Mouse (Mus musculus): ENCODE measurements at regions not wholly inside any gene's neighbourhood (a gene's known extent, or its start where the extent isn't known, plus 50 kb on each side); places are given as distances from the start of the nearest gene placed in this dataset.

- 58% methylated on average over 5 of the region's 5 CpGs for WGBS
- H3K4me1 ChIP-seq (ENCODE audit: control insufficient read depth, insufficient read depth, low read length) = no peaks in the 10 kb centered on the region
- TF ChIP-seq POLR2A (IDR thresholded peaks at IDR 0.05; ENCODE audit: borderline replicate concordance, control insufficient read depth, low read depth, low read length) = no peak
- no peak for TF ChIP-seq CTCF (IDR thresholded peaks at IDR 0.05; ENCODE audit: control insufficient read depth, insufficient read depth, low read length)
- no peak overlapping the region for H3K4me3 ChIP-seq (replicated peaks; ENCODE audit: control insufficient read depth, low read depth, low read length)
- H3K27ac ChIP-seq (ENCODE audit: control insufficient read depth, insufficient read depth, low read depth, low read length, poor library complexity) = no peak overlapping the region
Observed at GRCm38 (mm10) chr6:50046721-50047120, 63.3 kb upstream of the Mpp6 start.

GRCm38 (mm10) chr6:50052416-50052815 lies 57.6 kb upstream of the Mpp6 start:
- TF ChIP-seq CTCF (IDR thresholded peaks at IDR 0.05; ENCODE audit: control insufficient read depth, insufficient read depth, low read length) (no peak), POLR2A (IDR thresholded peaks at IDR 0.05; ENCODE audit: borderline replicate concordance, control insufficient read depth, low read depth, low read length) (no peak)
- Histone ChIP-seq H3K4me1 (ENCODE audit: control insufficient read depth, insufficient read depth, low read length) (no peaks in the 10 kb centered on the region), H3K4me3 (replicated peaks; ENCODE audit: control insufficient read depth, low read depth, low read length) (no peak overlapping the region), H3K27ac (ENCODE audit: control insufficient read depth, insufficient read depth, low read depth, low read length, poor library complexity) (no peak overlapping the region)
- 76% methylated on average over 2 of the region's 2 CpGs for WGBS

GRCm38 (mm10) chr6:50053086-50053485 lies 57.0 kb upstream of the Mpp6 start:
- no peak for TF ChIP-seq POLR2A (IDR thresholded peaks at IDR 0.05; ENCODE audit: borderline replicate concordance, control insufficient read depth, low read depth, low read length)
- no peak for TF ChIP-seq CTCF (IDR thresholded peaks at IDR 0.05; ENCODE audit: control insufficient read depth, insufficient read depth, low read length)
- Histone ChIP-seq H3K4me1 (ENCODE audit: control insufficient read depth, insufficient read depth, low read length) (no peaks in the 10 kb centered on the region), H3K27ac (ENCODE audit: control insufficient read depth, insufficient read depth, low read depth, low read length, poor library complexity) (no peak overlapping the region), H3K4me3 (replicated peaks; ENCODE audit: control insufficient read depth, low read depth, low read length) (no peak overlapping the region)
- 79% methylated on average over 2 of the region's 2 CpGs for WGBS

- TF ChIP-seq POLR2A (IDR thresholded peaks at IDR 0.05; ENCODE audit: borderline replicate concordance, control insufficient read depth, low read depth, low read length) (no peak), CTCF (IDR thresholded peaks at IDR 0.05; ENCODE audit: control insufficient read depth, insufficient read depth, low read length) (no peak)
Observed at GRCm38 (mm10) chr6:50054233-50054632, 55.8 kb upstream of the Mpp6 start.

GRCm38 (mm10) chr6:50058596-50058995 lies 51.4 kb upstream of the Mpp6 start:
- H3K27ac ChIP-seq (ENCODE audit: control insufficient read depth, insufficient read depth, low read depth, low read length, poor library complexity) = no peak overlapping the region
- no peak for TF ChIP-seq POLR2A (IDR thresholded peaks at IDR 0.05; ENCODE audit: borderline replicate concordance, control insufficient read depth, low read depth, low read length)
- TF ChIP-seq CTCF (IDR thresholded peaks at IDR 0.05; ENCODE audit: control insufficient read depth, insufficient read depth, low read length) = no peak
- no peak overlapping the region for H3K4me3 ChIP-seq (replicated peaks; ENCODE audit: control insufficient read depth, low read depth, low read length)
- WGBS = 81% methylated on average over 11 of the region's 11 CpGs
- H3K4me1 ChIP-seq (ENCODE audit: control insufficient read depth, insufficient read depth, low read length) = no peaks in the 10 kb centered on the region

More at GRCm38 (mm10) chr6:50054233-50054632, 55.8 kb upstream of the Mpp6 start:
- Histone ChIP-seq H3K4me3 (replicated peaks; ENCODE audit: control insufficient read depth, low read depth, low read length) (no peak overlapping the region), H3K27ac (ENCODE audit: control insufficient read depth, insufficient read depth, low read depth, low read length, poor library complexity) (no peak overlapping the region), H3K4me1 (ENCODE audit: control insufficient read depth, insufficient read depth, low read length) (no peaks in the 10 kb centered on the region)
- WGBS = 88% methylated on average over 13 of the region's 13 CpGs

- H3K27ac ChIP-seq (ENCODE audit: control insufficient read depth, insufficient read depth, low read depth, low read length, poor library complexity) = no peak overlapping the region
- TF ChIP-seq POLR2A (IDR thresholded peaks at IDR 0.05; ENCODE audit: borderline replicate concordance, control insufficient read depth, low read depth, low read length) = no peak
- TF ChIP-seq CTCF (IDR thresholded peaks at IDR 0.05; ENCODE audit: control insufficient read depth, insufficient read depth, low read length) = no peak
- no peak overlapping the region for H3K4me3 ChIP-seq (replicated peaks; ENCODE audit: control insufficient read depth, low read depth, low read length)
- WGBS = 72% methylated on average over 3 of the region's 3 CpGs
- H3K4me1 ChIP-seq (ENCODE audit: control insufficient read depth, insufficient read depth, low read length) = no peaks in the 10 kb centered on the region
Observed at GRCm38 (mm10) chr6:50059917-50060316, 50.1 kb upstream of the Mpp6 start.

All from bone marrow, adult 2 months (tissue).